ENCODE assay signal across 7 mouse cellular contexts in the genomic region with DNA sequence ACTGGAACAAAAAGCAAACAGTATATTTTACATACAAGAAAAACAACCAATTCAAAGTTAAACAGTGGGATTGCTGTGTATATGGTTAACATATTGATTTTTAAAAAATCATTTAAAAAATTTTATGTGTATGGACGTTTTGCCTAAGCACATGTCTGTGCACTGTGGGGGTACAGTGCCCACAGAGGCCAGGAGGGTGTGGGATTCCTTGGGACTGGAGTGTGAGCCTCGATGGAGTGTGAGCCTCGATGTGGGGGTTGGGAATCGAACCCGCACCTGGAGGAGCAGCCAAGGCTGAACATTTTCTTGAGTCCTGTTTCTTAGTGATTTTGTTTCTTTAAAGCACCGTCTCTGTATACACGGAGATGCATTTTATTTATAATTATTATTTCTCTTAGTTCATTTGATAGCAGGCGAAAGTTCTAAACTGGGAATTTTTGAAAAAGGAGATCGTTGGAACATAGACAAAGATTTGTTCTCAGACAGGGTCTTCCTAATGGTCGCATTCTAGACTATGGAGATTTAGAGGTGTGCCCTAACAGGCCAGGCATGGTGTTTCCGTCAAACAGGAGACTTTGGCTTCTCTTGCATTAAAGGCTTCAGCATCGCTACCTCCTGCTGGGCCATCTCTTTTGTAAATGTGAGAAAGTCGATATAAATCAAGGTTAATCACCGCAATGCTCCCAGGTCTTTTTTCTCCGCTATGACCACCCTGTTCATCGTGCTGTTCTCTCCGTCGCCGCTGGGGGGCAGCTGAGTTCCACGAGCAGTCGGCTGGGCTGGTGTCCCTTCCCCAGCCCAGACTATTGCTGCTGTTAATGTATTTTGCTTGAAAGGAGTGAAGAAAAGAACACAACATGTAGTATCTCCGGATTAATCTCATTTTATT. TPM values are rescaled to one million over a fixed set of nuclear protein-coding genes. Genes with fewer than 3 reads are reported as not detected.
DNase-seq lines count a peak whose midpoint lies in the region; ATAC-seq and TF ChIP-seq lines count a peak whose summit lies in the region.

No protein-coding gene starts in this region.

- no peak overlapping the region for H3K4me3 ChIP-seq in cortical plate, adult 2 months (ENCODE audit: insufficient read depth, low read length)
- no peak overlapping the region for H3K4me3 ChIP-seq in midbrain, embryonic 16.5 days (ENCODE audit: low read depth, low read length)
- H3K4me3 ChIP-seq in spleen, adult 2 months (ENCODE audit: extremely low read depth, insufficient read depth, insufficient read length) = no peak overlapping the region

- H3K9me3 ChIP-seq in midbrain, embryonic 16.5 days (replicated peaks; ENCODE audit: control insufficient read depth, low read length, poor library complexity, severe bottlenecking) = no peaks in the 10 kb centered on the region

- H3K4me2 ChIP-seq in midbrain, embryonic 16.5 days (ENCODE audit: low read length) = peak overlapping the region; percentile 37

- TF ChIP-seq CTCF in cortical plate, adult 2 months (IDR thresholded peaks at IDR 0.05; ENCODE audit: extremely low read depth, insufficient read depth, low read length) = peak; percentile 86
- TF ChIP-seq CTCF in spleen, adult 2 months (IDR thresholded peaks at IDR 0.05; ENCODE audit: extremely low read depth, insufficient read depth, insufficient read length, insufficient replicate concordance) = peak; percentile 87

- H3K9ac ChIP-seq in midbrain, embryonic 16.5 days (ENCODE audit: low read depth, low read length) = no peak overlapping the region; the same call in 1 of the 2 replicates

- H3K27ac ChIP-seq in cortical plate, adult 2 months (ENCODE audit: insufficient read depth, low read length) = no peak overlapping the region
- H3K27ac ChIP-seq in midbrain, embryonic 16.5 days (ENCODE audit: low read length) = 0 out of 2 replicates have a peak overlapping the region, but pooled peaks have one; percentile 47
- H3K27ac ChIP-seq in spleen, adult 2 months (ENCODE audit: insufficient read depth, low read length) = no peak overlapping the region

- 25% methylated on average over 22 of the region's 22 CpGs for WGBS in midbrain, embryonic 16.5 days
- 31% methylated on average over 22 of the region's 22 CpGs for WGBS in spleen, adult 2 months

- TF ChIP-seq POLR2A in cortical plate, adult 2 months (IDR thresholded peaks at IDR 0.05; ENCODE audit: extremely low read depth, insufficient read depth, low read length) = no peak
- TF ChIP-seq POLR2A in spleen, adult 2 months (IDR thresholded peaks at IDR 0.05; ENCODE audit: low read depth, low read length) = no peak

- no peaks in the 10 kb centered on the region for H3K36me3 ChIP-seq in midbrain, embryonic 16.5 days (ENCODE audit: control insufficient read depth, insufficient read depth, low read length)
- no peaks in the 10 kb centered on the region for H3K36me3 ChIP-seq in spleen, adult 2 months (ENCODE audit: control insufficient read depth, insufficient read depth, low read length)

- H3K4me1 ChIP-seq in cortical plate, adult 2 months (ENCODE audit: control insufficient read depth, insufficient read depth, low read length) = no peaks in the 10 kb centered on the region
- peaks cover 2% of the 10 kb centered on the region; the same call in 1 of the 2 replicates for H3K4me1 ChIP-seq in midbrain, embryonic 16.5 days (ENCODE audit: control insufficient read depth, insufficient read depth, low read length)
- H3K4me1 ChIP-seq in spleen, adult 2 months (ENCODE audit: control insufficient read depth, insufficient read depth, insufficient read length) = no peaks in the 10 kb centered on the region

- peak; percentile 61 to 74 for DNase-seq in adrenal gland, adult 18-20 months (ENCODE audit: low spot score in 2 of 2)
- peak; percentile 26 for DNase-seq in gastrocnemius, postnatal 25 days
- peak; percentile 76 to 86 for DNase-seq in left cerebral cortex, postnatal 14 days (ENCODE audit: low spot score in 2 of 2)
- peak; percentile 8 to 63 for DNase-seq in spleen, adult 2 months (ENCODE audit: low read depth in 1 of 2, low spot score in 2 of 2)

- intact Hi-C loops in left cerebral cortex, postnatal 14 days (cut with DNase I) = no loop called here

- peaks cover 4% of the 10 kb centered on the region; the same call in 1 of the 2 replicates for H3K27me3 ChIP-seq in midbrain, embryonic 16.5 days (ENCODE audit: control insufficient read depth, insufficient read depth, low read depth, low read length)
- no peaks in the 10 kb centered on the region for H3K27me3 ChIP-seq in spleen, adult 2 months (ENCODE audit: control insufficient read depth, insufficient read depth, low read length)

- ATAC-seq in inflammation-experienced regulatory T-cells, adult 6 months = peak; percentile 60
- ATAC-seq in midbrain, embryonic 16.5 days = peak; percentile 82

RNA-seq across cellular contexts. Expression of gene Dnah5, which starts 15.8 kb away (rescaled TPM):
- under 1 TPM; 0.03 to 0.10 TPM for total RNA-seq in adrenal gland, adult 18-20 months (2021)
- polyA plus RNA-seq in cortical plate, adult 2 months (2012; rRNA removed) = 0.72 and 0.73 TPM in 2 replicates
- not detected for total RNA-seq in gastrocnemius, postnatal 25 days (2021)
- under 1 TPM in 1 of 3 experiments, not detected in 2; 0.03 TPM for polyA plus RNA-seq in inflammation-experienced regulatory T-cells, adult 6 months (2017; shearing (Covaris generic))
- total RNA-seq in left cerebral cortex, postnatal 14 days (2021) = 1 to 10 TPM; 3.0 to 3.6 TPM
- polyA plus RNA-seq in midbrain, embryonic 16.5 days (2015; fragmentation: Nextera tagmentation; extraction: Ambion mirVana) = 0.21 and 0.25 TPM in 2 replicates
- not detected in 2 replicates for polyA plus RNA-seq in spleen, adult 2 months (2012; rRNA removed)

Comparison
In these comparisons a context has a peak if more than half of its experiments do, and no peak if none do; other contexts are left out.
1. DNase-seq: peak in every context shown above with its lines; median percentile 81 in left cerebral cortex, postnatal 14 days; 68 in adrenal gland, adult 18-20 months; 36 in spleen, adult 2 months; 26 in gastrocnemius, postnatal 25 days.